Mouse (Mus musculus): ENCODE data around the gene Atg16l2.

Gene Atg16l2

GRCm38 (mm10) chr7:101321218-101321827, 19.3 kb upstream of the Atg16l2 start:
- DNase-seq (ENCODE audit: low spot score in 2 of 2), result peak; percentile 61 to 79

- DNase-seq (ENCODE audit: low spot score in 2 of 2), result peak in 1 of 2 experiments; percentile 31
These were observed 18.6 kb upstream of the Atg16l2 start for GRCm38 (mm10) chr7:101320399-101321217.

DNA sequence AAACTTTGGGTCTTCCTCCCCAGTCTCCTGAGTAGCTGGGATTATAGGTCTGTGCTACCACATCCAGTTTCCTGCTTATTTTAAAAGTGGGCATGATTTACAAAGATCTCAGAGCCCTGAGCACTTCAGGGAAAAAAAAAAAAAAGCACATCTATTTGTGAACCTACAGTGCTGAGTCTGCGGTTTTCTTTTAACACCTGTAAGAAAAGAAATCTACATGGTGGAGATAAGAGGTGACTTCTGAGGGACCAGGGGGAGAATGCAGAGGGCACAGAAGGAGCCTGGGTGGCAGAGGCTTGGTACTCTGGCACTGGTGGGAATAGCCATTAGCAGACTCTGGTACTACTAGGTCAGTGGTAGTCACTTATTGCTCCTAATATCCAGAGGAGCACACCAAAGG, 17.7 kb upstream of the Atg16l2 start:
- no peak for DNase-seq (ENCODE audit: low spot score in 2 of 2)

DNA sequence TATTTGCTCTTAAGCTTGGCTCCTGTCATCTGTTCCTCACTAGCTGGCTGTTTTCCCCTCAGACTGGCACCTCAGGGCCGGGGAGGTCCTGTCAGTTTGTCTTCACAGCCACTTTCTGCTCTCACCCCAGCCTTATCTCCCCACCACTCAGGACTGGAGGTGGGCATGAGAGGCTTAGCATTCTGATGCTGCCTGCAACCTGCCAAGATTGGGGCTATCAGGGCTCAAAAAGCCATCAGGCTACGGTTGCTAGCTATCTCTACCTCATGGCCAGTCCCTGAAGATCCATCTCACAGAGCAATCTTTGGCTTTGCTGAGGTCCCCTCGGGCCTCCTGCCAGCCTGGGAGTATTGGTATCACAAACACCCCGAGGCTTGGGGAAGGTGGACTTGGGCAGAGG, 16.8 kb upstream of the Atg16l2 start:
- no peak for DNase-seq (ENCODE audit: low spot score in 2 of 2)

GRCm38 (mm10) chr7:101317014-101317413, 15.0 kb upstream of the Atg16l2 start, which contains the start of gene Stard10:
Gene Stard10 (plus strand): TSS chr7:101317086.
- DNase-seq (ENCODE audit: low spot score in 2 of 2), result no peak

- peak in 1 of 2 experiments; percentile 37 for DNase-seq (ENCODE audit: low spot score in 2 of 2)
These were observed 14.5 kb upstream of the Atg16l2 start for GRCm38 (mm10) chr7:101316591-101317001.

GRCm38 (mm10) chr7:101315699-101316098, 13.6 kb upstream of the Atg16l2 start:
- DNase-seq (ENCODE audit: low spot score in 2 of 2), result no peak

DNA sequence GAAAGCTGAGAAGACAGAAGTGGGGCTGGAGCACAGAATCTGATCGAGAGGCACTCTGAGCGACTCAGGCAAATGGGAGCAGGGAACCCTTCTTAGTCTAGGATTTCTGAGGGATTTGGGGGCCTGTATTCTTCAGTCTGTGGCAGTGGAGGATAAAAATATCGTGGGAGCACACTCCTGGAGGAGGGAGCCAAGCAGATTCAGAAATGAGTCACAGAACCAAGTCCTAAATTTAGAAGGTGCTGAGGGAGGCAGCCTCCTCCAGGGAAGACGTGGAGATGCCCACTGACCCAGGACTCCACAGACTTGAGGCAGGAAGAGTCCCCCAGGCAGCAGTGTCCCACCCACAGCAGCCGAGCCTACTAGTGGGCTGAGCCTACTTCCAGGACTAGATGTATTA, 12.3 kb upstream of the Atg16l2 start:
- no peak for DNase-seq (ENCODE audit: low spot score in 2 of 2)

DNA sequence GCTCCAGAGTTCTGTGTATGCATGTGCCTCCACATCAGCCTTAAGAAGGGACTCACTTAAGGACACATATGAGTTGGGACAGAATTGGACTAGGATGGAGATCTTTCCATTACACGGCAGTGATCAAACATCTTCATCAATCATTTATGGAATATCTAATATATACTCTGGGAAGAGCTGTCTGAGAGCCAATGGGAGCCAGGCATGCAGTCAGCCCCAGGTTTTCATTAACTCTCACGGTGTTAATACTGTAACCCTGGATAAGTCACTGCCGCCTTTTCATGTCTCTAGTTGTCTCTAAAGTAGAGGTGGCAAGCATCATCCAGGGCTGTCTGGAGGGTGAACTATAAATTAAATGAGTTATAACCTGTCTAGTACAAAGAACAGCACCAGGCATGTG, 11.0 kb upstream of the Atg16l2 start:
- no peak for DNase-seq (ENCODE audit: low spot score in 2 of 2)

DNA sequence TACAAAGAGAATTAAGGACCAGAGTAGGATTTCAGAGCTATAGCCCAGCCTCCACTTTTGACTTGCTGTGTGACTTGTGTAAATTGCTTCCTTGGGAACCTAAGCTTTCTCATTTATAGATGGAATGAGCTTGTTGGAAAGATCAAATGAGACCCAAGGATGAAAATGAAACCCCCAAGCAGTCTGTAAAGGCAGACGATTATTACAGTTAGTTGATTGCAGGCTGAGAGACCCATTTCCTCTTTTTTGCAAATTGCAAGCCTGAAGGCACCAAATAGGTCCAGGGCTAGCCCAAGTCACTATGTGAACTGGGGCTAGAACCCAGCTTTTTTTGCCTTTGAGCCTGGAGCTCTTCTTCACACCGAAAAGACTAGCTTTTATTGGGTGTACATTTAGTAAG, 9.0 kb upstream of the Atg16l2 start:
- DNase-seq (ENCODE audit: low spot score in 2 of 2), result no peak

GRCm38 (mm10) chr7:101310327-101311028, 8.4 kb upstream of the Atg16l2 start:
- DNase-seq (ENCODE audit: low spot score in 2 of 2), result peak; percentile 95

GRCm38 (mm10) chr7:101309985-101310326, 7.9 kb upstream of the Atg16l2 start:
- DNase-seq (ENCODE audit: low spot score in 2 of 2), result no peak

- DNase-seq (ENCODE audit: low spot score in 2 of 2), result no peak
These were observed 4.8 kb upstream of the Atg16l2 start for GRCm38 (mm10) chr7:101306841-101307240.

DNA sequence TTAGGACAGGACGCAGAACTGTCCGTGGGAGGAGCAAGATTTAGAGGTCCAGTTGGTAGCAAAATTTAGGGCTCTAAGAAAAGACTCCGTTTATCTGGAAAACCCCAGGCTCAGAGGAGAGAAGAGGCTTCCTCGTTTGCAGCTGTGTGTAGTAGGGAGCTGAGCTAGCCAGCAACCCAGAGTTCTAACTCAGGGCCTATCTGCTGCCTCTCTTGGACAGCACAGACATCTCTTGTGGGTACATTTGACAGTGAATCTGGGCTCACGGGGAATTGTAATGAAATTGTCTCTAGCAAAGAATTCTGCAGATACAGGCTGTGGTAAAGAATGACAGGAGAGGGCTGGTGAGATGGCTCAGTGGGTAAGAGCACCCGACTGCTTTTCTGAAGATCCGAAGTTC, 640 bp upstream of the Atg16l2 start:
- DNase-seq (ENCODE audit: low spot score in 2 of 2), result no peak

DNA sequence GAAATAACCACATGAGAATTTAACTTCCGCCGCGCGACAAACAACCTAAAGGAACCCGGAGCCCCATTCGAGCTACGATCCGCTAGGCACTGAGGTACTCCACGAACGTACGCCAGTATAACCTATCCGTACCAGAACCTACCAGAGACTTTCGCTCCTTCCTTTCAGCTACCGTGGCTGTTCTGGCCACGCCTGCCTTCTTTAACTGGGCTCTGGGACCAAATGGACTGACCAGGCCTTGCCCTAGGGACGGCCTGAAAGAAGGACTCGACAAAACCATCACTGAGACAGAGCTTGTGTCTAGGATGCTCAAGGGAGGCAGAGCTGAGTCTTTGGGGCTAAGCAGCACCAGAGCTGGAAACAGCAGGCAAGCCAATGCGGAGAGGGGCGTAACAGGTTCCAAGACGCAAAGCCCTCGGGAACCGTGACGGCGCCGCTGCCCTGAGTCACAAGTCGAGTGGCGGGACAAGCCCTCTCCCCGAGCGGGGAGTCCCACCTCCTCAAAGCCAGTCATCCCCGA, 630 bp downstream of the Atg16l2 start:
- no peak for DNase-seq (ENCODE audit: low spot score in 2 of 2)

GRCm38 (mm10) chr7:101298375-101298774, 3.7 kb downstream of the Atg16l2 start:
- no peak for DNase-seq (ENCODE audit: low spot score in 2 of 2)

- no peak for DNase-seq (ENCODE audit: low spot score in 2 of 2)
These were observed 5.0 kb downstream of the Atg16l2 start for GRCm38 (mm10) chr7:101297023-101297405.

- DNase-seq (ENCODE audit: low spot score in 2 of 2), result peak; percentile 59
These were observed 5.6 kb downstream of the Atg16l2 start for GRCm38 (mm10) chr7:101296252-101297022.

DNA sequence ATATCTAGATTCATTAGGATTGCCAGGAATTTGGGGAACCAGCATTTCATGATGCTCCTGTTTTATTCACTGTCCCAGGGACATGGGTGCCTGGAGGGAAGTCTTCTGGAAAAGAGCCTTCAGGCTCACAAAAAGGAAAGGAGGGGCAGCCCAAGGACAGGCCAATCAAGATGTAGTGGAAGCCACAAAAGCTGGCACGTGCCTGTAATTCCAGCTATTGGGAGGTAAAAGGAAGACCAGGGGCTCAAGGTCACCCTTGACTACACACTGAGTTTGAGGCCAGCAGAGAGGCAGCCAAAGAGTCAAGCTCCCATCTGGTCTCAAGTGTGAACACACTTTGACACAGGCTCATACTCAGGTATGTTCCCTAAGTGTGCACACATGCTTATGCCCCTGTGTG, 6.6 kb downstream of the Atg16l2 start:
- no peak for DNase-seq (ENCODE audit: low spot score in 2 of 2)

- DNase-seq (ENCODE audit: low spot score in 2 of 2), result no peak
These were observed 8.4 kb downstream of the Atg16l2 start for GRCm38 (mm10) chr7:101293611-101294010.

DNA sequence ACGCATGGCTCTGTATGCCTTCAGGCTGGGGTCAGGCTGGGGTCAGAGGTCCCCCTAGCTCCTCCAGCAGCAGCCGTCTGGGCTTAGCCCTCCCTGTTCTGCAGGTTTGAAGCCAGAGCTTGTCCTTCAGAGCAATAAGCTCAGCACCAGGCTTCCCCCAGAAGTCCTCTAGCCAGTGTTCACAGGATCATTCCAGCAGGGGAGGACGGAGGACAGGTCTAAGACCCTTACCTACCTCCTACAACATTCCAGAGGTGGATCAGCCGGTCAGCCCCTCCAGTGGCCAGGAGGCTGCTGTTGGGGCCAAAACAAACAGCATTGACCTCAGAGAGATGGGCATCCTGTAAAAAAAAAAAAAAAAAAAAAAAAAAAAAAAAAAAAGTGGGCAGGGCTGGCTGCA, 8.9 kb downstream of the Atg16l2 start:
- DNase-seq (ENCODE audit: low spot score in 2 of 2), result no peak

- DNase-seq (ENCODE audit: low spot score in 2 of 2), result no peak
These were observed 9.4 kb downstream of the Atg16l2 start for GRCm38 (mm10) chr7:101292696-101293095.
